12 mouse cellular contexts compared by ENCODE assay signal in the genomic region with DNA sequence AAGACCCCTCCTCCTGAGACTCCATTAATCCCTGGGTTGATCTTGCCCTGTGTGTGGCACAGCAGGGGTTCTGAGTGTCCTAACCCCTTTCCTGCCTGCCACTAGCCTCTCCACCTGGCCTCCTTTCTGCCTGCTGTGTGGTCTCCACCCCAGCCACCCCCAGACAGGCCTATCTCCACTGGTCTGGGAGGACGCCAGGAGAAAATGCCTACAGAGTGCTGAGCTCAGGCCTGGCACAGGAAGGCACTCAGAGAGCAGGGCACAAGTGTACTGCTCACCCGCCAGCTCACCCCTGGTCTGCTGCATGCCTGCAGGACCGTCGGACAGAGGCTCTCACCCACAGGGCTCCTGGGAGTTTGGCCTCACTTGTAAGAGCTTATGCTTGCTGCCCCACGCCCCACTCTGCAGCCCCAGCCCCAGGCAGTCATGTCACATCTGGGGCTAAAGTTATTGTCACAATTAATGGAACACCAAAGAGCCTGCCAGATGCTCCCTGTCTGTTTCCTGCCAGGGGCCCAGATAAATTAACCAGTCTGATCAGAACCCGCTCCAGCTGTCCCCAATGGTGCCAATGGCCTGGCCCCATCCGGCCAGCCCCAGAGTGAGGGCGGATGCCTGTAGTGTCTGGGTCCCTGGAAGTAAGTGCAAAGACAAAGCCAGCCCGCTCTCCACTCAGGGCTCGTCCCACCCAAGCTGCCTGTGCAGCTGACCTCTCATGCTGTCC. TPM values are rescaled to one million over a fixed set of nuclear protein-coding genes. Genes with fewer than 3 reads are reported as not detected.
DNase-seq lines count a peak whose midpoint lies in the region; ATAC-seq and TF ChIP-seq lines count a peak whose summit lies in the region.
"Had no signal": no experiment of that assay in that cellular context is flagged by ENCODE, and none has a peak within 500 bp of the region (broad histone marks: within the 10 kb centered on the region; RNA-seq: fewer than 3 reads in every experiment).

No protein-coding gene starts in this region.

- peak; percentile 84 for DNase-seq in cerebellum, adult 11-12 months
- no peak for DNase-seq in cerebellum, postnatal 4 days (ENCODE audit: low spot score in 2 of 2)
- DNase-seq in hindbrain, embryonic 10.5 days (ENCODE audit: low spot score): no peak
- DNase-seq in hindbrain, postnatal 0 days (ENCODE audit: low spot score): no peak
- no peak for DNase-seq in spleen, adult 18-20 months
- no peak for DNase-seq in Muller cell, postnatal 12 days (ENCODE audit: inconsistent ontology term)
- DNase-seq: kidney, postnatal 10 days; liver had no signal

- H3K9ac ChIP-seq in hindbrain, postnatal 0 days (replicated peaks; ENCODE audit: low read length): no peak overlapping the region
- peak overlapping the region; percentile 43; the same call in 1 of the 2 replicates for H3K9ac ChIP-seq in neural tube, embryonic 13.5 days
- no peak overlapping the region for H3K9ac ChIP-seq in neural tube, embryonic 15.5 days (replicated peaks)

- no peak overlapping the region for H3K4me2 ChIP-seq in hindbrain, postnatal 0 days (ENCODE audit: low read depth, low read length)
- no peak overlapping the region for H3K4me2 ChIP-seq in neural tube, embryonic 13.5 days
- no peak overlapping the region for H3K4me2 ChIP-seq in neural tube, embryonic 15.5 days

- no peak overlapping the region for H3K4me3 ChIP-seq in hindbrain, embryonic 10.5 days
- H3K4me3 ChIP-seq in hindbrain, postnatal 0 days (ENCODE audit: low read length): no peak overlapping the region
- no peak overlapping the region for H3K4me3 ChIP-seq in neural tube, embryonic 13.5 days
- no peak overlapping the region for H3K4me3 ChIP-seq in neural tube, embryonic 15.5 days (replicated peaks)
- H3K4me3 ChIP-seq: myocyte had no signal

- peaks cover 58% of the 10 kb centered on the region for H3K4me1 ChIP-seq in hindbrain, embryonic 10.5 days (replicated peaks)
- H3K4me1 ChIP-seq in hindbrain, postnatal 0 days (ENCODE audit: insufficient read depth, low read length): 0 out of 2 replicates have a peak, but pooled peaks cover 15% of the 10 kb centered on the region
- H3K4me1 ChIP-seq in neural tube, embryonic 13.5 days (replicated peaks): peaks cover 61% of the 10 kb centered on the region
- peaks cover 38% of the 10 kb centered on the region for H3K4me1 ChIP-seq in neural tube, embryonic 15.5 days

- no peak for TF ChIP-seq CTCF in hindbrain, postnatal 0 days (IDR thresholded peaks at IDR 0.05; ENCODE audit: low read depth)

- WGBS in hindbrain, embryonic 10.5 days: 40% methylated on average over 10 of the region's 10 CpGs
- 28% methylated on average over 10 of the region's 10 CpGs for WGBS in hindbrain, postnatal 0 days
- WGBS in neural tube, embryonic 13.5 days: 22% methylated on average over 10 of the region's 10 CpGs
- WGBS in neural tube, embryonic 15.5 days: 31% methylated on average over 10 of the region's 10 CpGs

- H3K27me3 ChIP-seq in hindbrain, embryonic 10.5 days (ENCODE audit: insufficient read depth, poor library complexity, severe bottlenecking): peaks cover 96% of the 10 kb centered on the region
- H3K27me3 ChIP-seq in hindbrain, postnatal 0 days (ENCODE audit: insufficient read depth, low read length): no peaks in the 10 kb centered on the region
- H3K27me3 ChIP-seq in neural tube, embryonic 13.5 days: peaks cover 30% of the 10 kb centered on the region
- peaks cover 19% of the 10 kb centered on the region for H3K27me3 ChIP-seq in neural tube, embryonic 15.5 days (replicated peaks)

- H3K9me3 ChIP-seq in hindbrain, embryonic 10.5 days: no peaks in the 10 kb centered on the region
- no peaks in the 10 kb centered on the region for H3K9me3 ChIP-seq in hindbrain, postnatal 0 days (ENCODE audit: low read length)
- H3K9me3 ChIP-seq in neural tube, embryonic 13.5 days: no peaks in the 10 kb centered on the region
- H3K9me3 ChIP-seq in neural tube, embryonic 15.5 days (replicated peaks): no peaks in the 10 kb centered on the region

- no peaks in the 10 kb centered on the region for H3K36me3 ChIP-seq in hindbrain, embryonic 10.5 days
- H3K36me3 ChIP-seq in hindbrain, postnatal 0 days (ENCODE audit: insufficient read depth, low read length): no peaks in the 10 kb centered on the region
- H3K36me3 ChIP-seq in neural tube, embryonic 13.5 days: no peaks in the 10 kb centered on the region
- H3K36me3 ChIP-seq in neural tube, embryonic 15.5 days: no peaks in the 10 kb centered on the region

- peak overlapping the region; percentile 8; the same call in 1 of the 2 replicates for H3K27ac ChIP-seq in hindbrain, embryonic 10.5 days
- no peak overlapping the region for H3K27ac ChIP-seq in hindbrain, postnatal 0 days
- peak overlapping the region; percentile 61; the same call in 1 of the 2 replicates for H3K27ac ChIP-seq in neural tube, embryonic 13.5 days (replicated peaks)
- H3K27ac ChIP-seq in neural tube, embryonic 15.5 days (replicated peaks): no peak overlapping the region

- ATAC-seq in hindbrain, postnatal 0 days: no peak
- 0 out of 2 replicates have a peak, but pooled peaks have one; percentile 21 for ATAC-seq in neural tube, embryonic 13.5 days (ENCODE audit: low read depth)
- ATAC-seq in neural tube, embryonic 15.5 days (ENCODE audit: low FRiP score): no peak

RNA-seq across cellular contexts. Expression of gene Epha8, which starts 7.2 kb away (rescaled TPM):
- 2.4 and 4.6 TPM in 2 replicates for polyA plus RNA-seq in hindbrain, embryonic 10.5 days (2016; fragmentation: Nextera tagmentation; extraction: Ambion mirVana)
- 52.9 and 59.3 TPM in 2 replicates for total RNA-seq in hindbrain, postnatal 0 days (2014; rRNA removed)
- 13.3 and 14.2 TPM in 2 replicates for polyA plus RNA-seq in hindbrain, postnatal 0 days (2015; fragmentation: Nextera tagmentation; extraction: Ambion mirVana)
- polyA plus RNA-seq in neural tube, embryonic 13.5 days (2015; fragmentation: Nextera tagmentation; extraction: Ambion mirVana): 8.0 and 9.1 TPM in 2 replicates
- 9.6 and 13.9 TPM in 2 replicates for polyA plus RNA-seq in neural tube, embryonic 15.5 days (2015; fragmentation: Nextera tagmentation; extraction: Ambion mirVana)
- total RNA-seq: megakaryocyte progenitor cell, adult 5-6 weeks had no signal
- polyA plus RNA-seq: myocyte had no signal

RNA-seq across cellular contexts. Expression of gene C1qa, which starts 50.8 kb away (rescaled TPM):
- polyA plus RNA-seq in hindbrain, embryonic 10.5 days (2016; fragmentation: Nextera tagmentation; extraction: Ambion mirVana): 4.8 and 10.8 TPM in 2 replicates
- total RNA-seq in hindbrain, postnatal 0 days (2014; rRNA removed): 49.6 and 55.4 TPM in 2 replicates
- polyA plus RNA-seq in hindbrain, postnatal 0 days (2015; fragmentation: Nextera tagmentation; extraction: Ambion mirVana): 48.4 and 49.9 TPM in 2 replicates
- polyA plus RNA-seq in neural tube, embryonic 13.5 days (2015; fragmentation: Nextera tagmentation; extraction: Ambion mirVana): 23.2 and 28.5 TPM in 2 replicates
- 33.7 and 40.5 TPM in 2 replicates for polyA plus RNA-seq in neural tube, embryonic 15.5 days (2015; fragmentation: Nextera tagmentation; extraction: Ambion mirVana)
- polyA plus RNA-seq: myocyte had no signal

RNA-seq across cellular contexts. Expression of gene C1qc, which starts 56.6 kb away (rescaled TPM):
- 7.5 and 18.5 TPM in 2 replicates for polyA plus RNA-seq in hindbrain, embryonic 10.5 days (2016; fragmentation: Nextera tagmentation; extraction: Ambion mirVana)
- 71.8 and 90.1 TPM in 2 replicates for total RNA-seq in hindbrain, postnatal 0 days (2014; rRNA removed)
- polyA plus RNA-seq in hindbrain, postnatal 0 days (2015; fragmentation: Nextera tagmentation; extraction: Ambion mirVana): 47.1 and 48.3 TPM in 2 replicates
- 24.7 and 25.5 TPM in 2 replicates for polyA plus RNA-seq in neural tube, embryonic 13.5 days (2015; fragmentation: Nextera tagmentation; extraction: Ambion mirVana)
- 28.4 and 29.0 TPM in 2 replicates for polyA plus RNA-seq in neural tube, embryonic 15.5 days (2015; fragmentation: Nextera tagmentation; extraction: Ambion mirVana)
- polyA plus RNA-seq: myocyte had no signal

Comparison
In these comparisons a context has a peak if more than half of its experiments do, and no peak if none do; other contexts are left out.
1. H3K27ac ChIP-seq: peak in hindbrain, embryonic 10.5 days (single experiment) and neural tube, embryonic 13.5 days (single experiment); none in hindbrain, postnatal 0 days (single experiment) and neural tube, embryonic 15.5 days (single experiment).